Mouse (Mus musculus): ENCODE data around the gene Gm11084. TPM values are rescaled to one million over a fixed set of nuclear protein-coding genes. Genes with fewer than 3 reads are reported as not detected.
A peak's percentile ranks its signal among the peaks of the same experiment; 100 is the strongest.

The Gm11084 gene
- total RNA-seq, 2 experiments from 2014 or later: not detected

DNA sequence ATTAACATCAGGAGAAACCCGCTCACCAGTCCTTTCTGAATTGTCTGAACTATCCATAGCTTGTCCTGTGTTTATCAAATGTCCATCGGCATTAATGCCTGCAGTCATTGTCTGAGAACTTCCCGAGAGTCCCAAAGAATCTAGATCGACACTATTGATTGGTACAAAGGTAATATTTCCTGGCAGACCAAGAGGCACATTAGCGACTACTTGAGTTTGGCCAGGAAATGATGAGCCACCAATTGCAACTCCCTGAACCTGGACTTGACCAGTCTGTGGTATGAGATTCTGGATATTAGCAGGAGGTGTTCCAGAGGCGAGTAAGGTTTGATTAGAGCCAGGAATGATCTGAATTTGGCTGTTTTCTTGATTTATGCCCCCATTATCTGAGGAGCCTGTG lies 15.7 kb downstream of the Gm11084 start:
- TF ChIP-seq CTCF (IDR thresholded peaks at IDR 0.05): no peak
- no peak for DNase-seq
- intact Hi-C loops (cut with DNase I): no loop called here
- no peak overlapping the region for H3K27ac ChIP-seq
- H3K4me3 ChIP-seq: no peak overlapping the region

DNA sequence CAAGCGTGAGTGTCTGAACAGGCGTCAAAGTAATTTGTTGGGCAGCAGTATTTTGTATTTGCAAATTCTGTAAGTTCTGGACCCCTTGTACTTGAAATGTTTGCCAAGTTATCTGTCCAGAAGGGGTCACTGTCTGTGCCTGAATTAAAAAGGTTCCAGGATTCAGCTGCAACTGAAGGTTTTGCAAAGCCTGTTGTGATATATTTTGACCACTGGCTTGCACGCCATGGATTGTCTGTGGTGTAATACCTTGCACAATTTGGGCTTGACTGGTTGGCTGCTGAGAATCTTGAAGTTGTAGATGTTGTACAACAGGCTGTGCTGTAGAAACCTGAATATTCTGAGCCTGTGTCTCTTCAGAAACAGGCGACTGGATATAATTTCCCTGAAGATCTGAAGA lies 16.2 kb downstream of the Gm11084 start:
- Histone ChIP-seq H3K27ac (no peak overlapping the region), H3K4me3 (no peak overlapping the region)
- intact Hi-C loops (cut with DNase I): no loop called here
- no peak for DNase-seq
- TF ChIP-seq CTCF (IDR thresholded peaks at IDR 0.05): no peak

DNA sequence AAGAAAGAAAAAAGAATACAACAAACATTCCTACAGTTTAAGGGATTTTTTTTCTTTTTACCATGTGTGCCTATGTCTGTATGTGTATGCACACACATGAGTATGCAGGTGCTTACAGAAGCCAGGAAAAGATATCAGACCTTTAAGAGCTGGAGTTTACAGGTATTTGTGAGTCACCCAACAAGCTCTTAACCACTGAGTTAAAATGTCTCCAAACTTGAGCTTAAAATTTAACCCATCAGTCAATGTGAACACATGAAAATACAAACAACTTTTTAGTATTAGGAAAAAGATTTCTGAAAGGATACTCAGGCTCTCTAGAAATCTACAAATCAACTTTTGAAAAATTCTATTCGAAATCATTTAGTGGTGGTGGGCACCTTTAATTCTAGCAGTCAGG lies 18.0 kb downstream of the Gm11084 start:
- Histone ChIP-seq H3K4me3 (no peak overlapping the region), H3K27ac (no peak overlapping the region)
- no peak for TF ChIP-seq CTCF (IDR thresholded peaks at IDR 0.05)
- intact Hi-C loops (cut with DNase I): no loop called here
- DNase-seq: no peak

DNA sequence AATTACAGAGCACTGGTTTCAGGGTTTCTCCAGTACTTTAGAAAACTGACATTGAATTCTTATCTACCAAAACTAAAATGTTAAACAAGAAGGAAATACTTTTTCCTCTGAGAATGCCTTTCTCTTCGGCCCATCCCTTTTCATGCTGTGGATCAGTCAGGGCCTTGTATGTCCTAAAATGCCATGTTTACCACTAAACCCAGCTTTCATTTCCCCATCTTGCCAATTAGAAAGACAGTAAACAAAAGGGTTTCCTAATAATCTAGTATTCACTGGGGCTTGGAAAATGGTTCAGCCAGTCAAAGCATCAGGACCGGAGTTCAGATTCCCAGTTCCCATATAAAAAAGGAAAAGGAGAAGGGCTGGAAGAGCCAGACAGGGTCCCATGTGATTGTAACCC lies 21.1 kb downstream of the Gm11084 start:
- Histone ChIP-seq H3K4me3 (no peak overlapping the region), H3K27ac (0 out of 2 replicates have a peak overlapping the region, but pooled peaks have one; percentile 7)
- intact Hi-C loops (cut with DNase I): no loop called here
- DNase-seq: no peak
- TF ChIP-seq CTCF (IDR thresholded peaks at IDR 0.05): no peak

DNA sequence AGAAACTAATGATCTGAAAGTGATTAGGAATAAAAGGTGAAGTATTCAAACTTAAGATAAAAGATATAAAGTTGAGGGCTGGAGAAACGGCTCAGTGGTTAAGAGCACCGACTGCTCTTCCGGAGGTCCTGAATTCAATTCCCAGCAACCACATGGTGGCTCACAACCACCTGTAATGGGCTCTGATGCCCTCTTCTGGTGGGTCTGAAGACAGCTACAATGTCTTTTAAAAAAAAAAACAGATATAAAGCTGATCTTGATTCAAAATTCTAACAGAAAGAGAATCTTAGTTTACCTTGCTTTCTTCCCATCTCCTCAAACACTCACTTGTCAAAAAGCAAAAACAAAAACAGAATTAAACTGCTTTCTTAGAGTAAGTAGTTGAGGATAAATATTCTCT lies 30.1 kb downstream of the Gm11084 start:
- Histone ChIP-seq H3K27ac (no peak overlapping the region), H3K4me3 (no peak overlapping the region)
- DNase-seq: no peak
- TF ChIP-seq CTCF (IDR thresholded peaks at IDR 0.05): peak; percentile 24; the same call in 1 of the 2 replicates
- intact Hi-C loops (cut with DNase I): no loop called here

DNA sequence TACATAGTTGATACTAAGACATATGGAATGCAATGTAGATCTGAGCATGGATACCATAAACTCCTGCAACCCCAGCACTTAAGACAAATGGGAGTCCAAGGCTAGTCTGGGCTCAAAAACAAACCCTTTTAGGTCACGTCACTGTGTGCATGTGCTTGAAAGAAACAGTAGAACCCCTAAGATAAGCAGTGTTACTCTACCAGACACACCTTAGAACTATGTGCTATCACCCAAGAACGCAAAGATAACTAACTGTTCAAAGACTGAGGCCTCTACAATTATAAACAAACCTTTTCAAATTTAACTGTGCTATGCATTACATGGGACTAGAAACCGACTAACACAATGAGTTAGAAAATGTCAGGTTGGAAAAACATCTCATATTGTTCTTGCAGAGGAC lies 33.5 kb downstream of the Gm11084 start:
- no peak for TF ChIP-seq CTCF (IDR thresholded peaks at IDR 0.05)
- Histone ChIP-seq H3K27ac (no peak overlapping the region), H3K4me3 (no peak overlapping the region)
- intact Hi-C loops (cut with DNase I): no loop called here
- no peak for DNase-seq

DNA sequence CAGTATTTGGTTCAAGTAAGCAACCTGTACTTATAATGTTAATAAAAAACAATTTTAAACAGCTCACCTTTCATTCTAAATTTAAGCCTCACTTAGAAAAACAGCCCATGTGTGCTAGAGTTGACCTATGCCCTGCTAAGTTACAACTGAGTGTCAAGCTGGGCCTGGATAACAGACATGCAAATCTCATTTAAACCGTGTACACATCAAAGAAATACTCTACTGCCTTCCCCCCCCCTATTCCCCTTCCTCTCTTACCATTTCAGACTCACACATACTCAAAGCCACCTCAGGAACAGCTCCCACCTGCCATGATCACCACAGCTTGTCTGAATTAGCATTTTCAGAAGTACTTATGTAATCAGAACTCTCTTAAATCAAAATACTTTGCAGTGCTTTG lies 50.6 kb downstream of the Gm11084 start:
- no peak for DNase-seq
- Histone ChIP-seq H3K4me3 (no peak overlapping the region), H3K27ac (no peak overlapping the region)
- intact Hi-C loops (cut with DNase I): no loop called here
- TF ChIP-seq CTCF (IDR thresholded peaks at IDR 0.05): no peak

DNA sequence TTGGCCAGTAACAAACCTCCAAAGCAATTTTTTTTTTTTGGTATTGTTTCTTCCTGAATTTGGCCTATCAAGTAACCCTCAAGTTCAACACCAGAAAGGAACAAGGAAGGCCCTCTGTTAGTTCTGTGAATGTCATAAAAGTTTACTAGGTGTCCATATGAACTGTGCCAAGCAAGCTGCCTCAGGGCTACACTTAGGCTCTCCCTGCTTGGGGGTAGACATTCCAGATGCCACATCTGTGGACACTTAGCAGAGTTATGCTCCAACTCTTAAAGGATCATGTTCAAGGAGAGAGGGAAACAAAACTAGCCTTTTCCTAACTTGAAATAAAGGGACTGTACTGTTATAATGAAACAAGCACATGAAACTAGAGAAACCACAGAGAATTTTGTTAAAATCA lies 54.3 kb downstream of the Gm11084 start:
- no peak for TF ChIP-seq CTCF (IDR thresholded peaks at IDR 0.05)
- no peak for DNase-seq
- Histone ChIP-seq H3K4me3 (no peak overlapping the region), H3K27ac (peak overlapping the region; percentile 3; the same call in 1 of the 2 replicates)
- intact Hi-C loops (cut with DNase I): no loop called here

DNA sequence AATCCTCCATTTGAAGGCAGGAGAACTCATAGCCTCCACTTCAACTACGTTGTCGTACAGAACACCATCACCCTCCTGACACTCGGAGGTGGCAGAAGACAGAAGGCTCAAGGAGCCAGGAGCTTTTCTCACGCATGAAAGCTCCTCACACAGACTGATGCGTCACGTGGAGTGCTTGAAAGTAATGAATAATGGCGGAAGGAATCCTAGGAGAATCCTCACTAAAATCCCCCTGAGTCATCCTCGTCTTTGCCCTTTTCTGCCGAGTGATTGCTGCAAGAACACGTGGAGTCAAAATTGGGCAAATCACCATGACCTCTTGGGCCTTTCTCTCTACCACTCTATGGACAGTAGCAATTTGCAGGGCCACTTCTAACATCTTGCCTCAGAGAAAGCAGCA lies 61.5 kb downstream of the Gm11084 start:
- H3K4me3 ChIP-seq: no peak overlapping the region
- intact Hi-C loops (cut with DNase I): no loop called here
- TF ChIP-seq CTCF (IDR thresholded peaks at IDR 0.05): no peak
- no peak for DNase-seq
- no peak overlapping the region for H3K27ac ChIP-seq

Small RNA genes within 50 kb of the gene (microRNA-seq; reads per million reads assigned to microRNA genes)
- gene Gm25960: not detected

Other genes starting within 250 kb of the Gm11084 start
- gene Sp3, start 6.3 kb downstream of the Gm11084 start, total RNA-seq (2021): 10 to 100 TPM; 20.7 to 23.2 TPM
- 10 to 100 TPM; 49.3 to 58.1 TPM for gene Ola1, start 232.2 kb upstream of the Gm11084 start, total RNA-seq (2021)